Mouse (Mus musculus) olfactory bulb, adult 2 months (tissue): ENCODE data around the gene Prrg2.

Experiments
- CTCF ChIP-seq: fragments of 200-500 bp; IDR thresholded peaks from 2 replicates; pipeline ENCODE4 v1.5.1; 2012; ENCODE audit warnings: low read depth, mild to moderate bottlenecking, low read length, moderate library complexity; ENCODE audit not compliant: insufficient read depth
- POLR2A ChIP-seq: fragments of 200-500 bp; IDR thresholded peaks from 2 replicates; pipeline ENCODE4 v1.6.1; 2012; ENCODE audit warnings: mild to moderate bottlenecking, low read depth, low read length, moderate library complexity; ENCODE audit not compliant: insufficient read depth

GRCm38 (mm10) chr7:45105491-45105890, 43.0 kb upstream of the Prrg2 start:
- TF ChIP-seq CTCF = no peak
- TF ChIP-seq POLR2A = no peak
